Mouse (Mus musculus): ENCODE data around the gene A630095E13Rik.
"Not testable (repeated sequence)": the region's sequence is repeated elsewhere in the genome, so short reads cannot be mapped to it uniquely, and the experiment has no call there.

The A630095E13Rik gene

DNA sequence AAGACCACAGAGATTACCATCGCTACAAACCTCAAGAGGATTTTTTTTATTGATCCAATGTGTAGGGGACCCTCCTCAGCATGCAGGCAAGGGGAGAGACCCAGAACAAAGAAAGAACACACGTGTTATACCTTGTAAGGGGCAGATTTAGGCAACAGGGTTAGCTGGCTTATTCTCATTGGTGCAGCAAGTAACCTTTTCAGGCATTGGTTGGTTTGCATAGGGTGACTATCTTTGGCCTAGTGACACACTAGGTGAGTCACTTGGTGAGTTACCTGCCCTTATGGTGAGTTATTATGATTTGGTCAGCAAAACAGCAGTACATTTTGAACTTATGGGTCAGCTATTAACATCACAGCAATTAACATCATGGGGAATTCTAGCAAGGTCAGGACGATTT lies at the start of gene A630095E13Rik:
A630095E13Rik (minus strand) TSS at position 101 of the 400 bp plus-strand sequence.
- DNase-seq, result not testable (repeated sequence)

DNA sequence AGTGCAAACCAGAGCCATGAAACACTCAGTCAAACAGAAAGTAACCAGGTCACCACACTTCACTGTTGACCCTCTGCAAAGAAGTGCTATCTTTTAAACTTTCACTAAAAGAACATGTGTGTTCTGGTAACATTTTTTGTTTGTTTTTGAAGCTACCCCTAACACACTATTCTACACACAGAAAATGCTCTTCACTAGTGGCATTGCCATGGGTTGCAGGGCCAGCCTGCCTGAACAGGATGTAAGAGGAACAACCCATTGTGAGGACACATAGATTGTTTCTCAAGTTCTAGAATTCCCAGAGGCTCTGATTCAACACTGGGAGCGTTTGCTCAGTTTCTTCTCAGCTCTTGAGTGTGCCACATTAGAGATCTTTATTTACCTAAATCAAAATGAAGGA lies 49.7 kb upstream of the A630095E13Rik start, which contains the start of gene Acrv1:
Acrv1 (plus strand) TSS at position 301 of the 400 bp plus-strand sequence.
- DNase-seq, result no peak

GRCm38 (mm10) chr9:36687329-36687728 lies 44.2 kb upstream of the A630095E13Rik start:
- no peak for DNase-seq

- no peak for DNase-seq
These were observed 38.2 kb upstream of the A630095E13Rik start for GRCm38 (mm10) chr9:36681424-36681823.

Measured in right cerebral cortex, postnatal 4 days (tissue).